ENCODE assay signal across 29 mouse cellular contexts in the genomic region with DNA sequence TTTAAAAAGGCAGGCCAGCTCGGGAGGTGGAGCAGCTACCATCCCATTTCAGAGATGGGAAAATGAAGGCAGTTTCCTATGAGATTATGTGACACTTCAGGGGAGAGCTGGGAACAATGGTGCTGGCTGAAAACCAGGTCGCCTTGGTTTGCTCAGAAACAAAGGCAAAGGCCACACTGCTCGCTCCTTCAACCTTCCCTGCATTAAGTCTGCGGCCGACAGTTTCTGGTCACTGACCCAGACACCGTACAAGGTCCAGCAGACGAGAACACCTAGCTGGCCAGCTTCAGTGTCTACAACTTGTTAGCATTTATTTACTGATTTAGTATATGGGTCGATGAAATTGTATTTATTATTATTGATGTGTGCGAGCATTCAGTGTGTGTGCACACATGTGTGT. TPM values are rescaled to one million over a fixed set of nuclear protein-coding genes. Genes with fewer than 3 reads are reported as not detected.
A peak's percentile ranks its signal among the peaks of the same experiment; 100 is the strongest.
DNase-seq lines count a peak whose midpoint lies in the region; ATAC-seq and TF ChIP-seq lines count a peak whose summit lies in the region.
"Had no signal": no experiment of that assay in that cellular context is flagged by ENCODE, and none has a peak within 500 bp of the region (broad histone marks: within the 10 kb centered on the region; RNA-seq: fewer than 3 reads in every experiment).

No protein-coding gene starts in this region.

- no peak for ATAC-seq in intestine, embryonic 14.5 days (replicated peaks; ENCODE audit: low FRiP score, low TSS enrichment, low read depth)
- no peak for ATAC-seq in stomach, embryonic 14.5 days (ENCODE audit: insufficient number of reproducible peaks, insufficient read depth, low FRiP score, low read depth)
- no peak for ATAC-seq in CD4-positive, CD25-positive, alpha-beta regulatory T cell, adult 4 months
- ATAC-seq: inflammation-experienced regulatory T-cells, adult 6 months; Patski had no signal

- peak overlapping the region; percentile 80 for H3K27ac ChIP-seq in heart, embryonic 10.5 days
- no peak overlapping the region for H3K27ac ChIP-seq in heart, adult 2 months
- H3K27ac ChIP-seq in intestine, embryonic 14.5 days (ENCODE audit: low read depth), result peak overlapping the region; percentile 90
- H3K27ac ChIP-seq in stomach, embryonic 14.5 days (ENCODE audit: low read length), result peak overlapping the region; percentile 85
- H3K27ac ChIP-seq: forebrain, embryonic 12.5 days; hindbrain, embryonic 13.5 days; layer of hippocampus, adult 2 months; limb, embryonic 12.5 days had no signal

- H3K27me3 ChIP-seq in heart, embryonic 10.5 days (ENCODE audit: insufficient read depth, poor library complexity, severe bottlenecking), result no peaks in the 10 kb centered on the region
- no peaks in the 10 kb centered on the region for H3K27me3 ChIP-seq in heart, adult 2 months (ENCODE audit: control insufficient read depth, insufficient read depth, low read length)
- no peaks in the 10 kb centered on the region for H3K27me3 ChIP-seq in intestine, embryonic 14.5 days (replicated peaks; ENCODE audit: control insufficient read depth, insufficient read depth, low read length)
- H3K27me3 ChIP-seq in stomach, embryonic 14.5 days (ENCODE audit: control insufficient read depth, insufficient read depth, low read length), result no peaks in the 10 kb centered on the region
- H3K27me3 ChIP-seq: forebrain, embryonic 12.5 days; hindbrain, embryonic 13.5 days; limb, embryonic 12.5 days; lung, embryonic 15.5 days; megakaryocyte, embryonic 14.5 days; Patski had no signal

- H3K9me3 ChIP-seq in heart, embryonic 10.5 days, result no peaks in the 10 kb centered on the region
- no peaks in the 10 kb centered on the region for H3K9me3 ChIP-seq in intestine, embryonic 14.5 days (ENCODE audit: control insufficient read depth, low read length)
- no peaks in the 10 kb centered on the region for H3K9me3 ChIP-seq in stomach, embryonic 14.5 days (ENCODE audit: control insufficient read depth, low read depth, low read length)
- H3K9me3 ChIP-seq: forebrain, embryonic 12.5 days; G1E; hindbrain, embryonic 13.5 days; limb, embryonic 12.5 days; lung, embryonic 15.5 days; megakaryocyte, embryonic 14.5 days had no signal

- no peak for TF ChIP-seq POLR2A in heart, adult 2 months (IDR thresholded peaks at IDR 0.05; ENCODE audit: insufficient read depth, low read depth, low read length)

- no peak for DNase-seq in heart, embryonic 10.5 days (ENCODE audit: low spot score)
- DNase-seq in heart, adult 2 months, result no peak
- DNase-seq in kidney, adult 8-10 months, result peak; percentile 34 to 40
- DNase-seq in kidney, postnatal 4 days, result no peak
- no peak for DNase-seq in intestine, embryonic 14.5 days (ENCODE audit: low spot score)
- no peak for DNase-seq in thymus, postnatal 4 days
- DNase-seq: adrenal gland, adult 2 months; cerebellum, adult 11 months; cerebellum, adult 9-11 months; gastrocnemius, postnatal 36 days; lung, postnatal 36 days; midbrain, embryonic 14.5 days; right cerebral cortex, postnatal 14 days; thymus, postnatal 25 days had no signal

- H3K36me3 ChIP-seq in heart, embryonic 10.5 days, result no peaks in the 10 kb centered on the region
- H3K36me3 ChIP-seq in heart, adult 2 months (ENCODE audit: control insufficient read depth, insufficient read depth, low read length), result no peaks in the 10 kb centered on the region
- H3K36me3 ChIP-seq in intestine, embryonic 14.5 days (ENCODE audit: control insufficient read depth, insufficient read depth, low read length), result no peaks in the 10 kb centered on the region; the same call in 1 of the 2 replicates
- no peaks in the 10 kb centered on the region; the same call in 1 of the 2 replicates for H3K36me3 ChIP-seq in stomach, embryonic 14.5 days (ENCODE audit: control insufficient read depth, insufficient read depth, low read length)
- H3K36me3 ChIP-seq: G1E; lung, embryonic 15.5 days had no signal

- H3K4me1 ChIP-seq in heart, embryonic 10.5 days, result peaks cover 63% of the 10 kb centered on the region
- H3K4me1 ChIP-seq in heart, adult 2 months (ENCODE audit: control insufficient read depth, insufficient read depth, low read length), result no peaks in the 10 kb centered on the region
- peaks cover 10% of the 10 kb centered on the region; the same call in 1 of the 2 replicates for H3K4me1 ChIP-seq in intestine, embryonic 14.5 days (replicated peaks; ENCODE audit: control insufficient read depth, insufficient read depth, low read length)
- H3K4me1 ChIP-seq in stomach, embryonic 14.5 days (ENCODE audit: control insufficient read depth, insufficient read depth, low read length), result peaks cover 13% of the 10 kb centered on the region; the same call in 1 of the 2 replicates
- H3K4me1 ChIP-seq: megakaryocyte, embryonic 14.5 days had no signal

- H3K4me2 ChIP-seq in intestine, embryonic 14.5 days (ENCODE audit: low read length), result no peak overlapping the region
- H3K4me2 ChIP-seq in stomach, embryonic 14.5 days (replicated peaks; ENCODE audit: low read depth, low read length), result no peak overlapping the region
- H3K4me2 ChIP-seq: forebrain, embryonic 12.5 days; hindbrain, embryonic 13.5 days; limb, embryonic 12.5 days; liver, embryonic 11.5 days; lung, embryonic 15.5 days had no signal

- no peak overlapping the region for H3K9ac ChIP-seq in heart, adult 2 months (ENCODE audit: low read depth, low read length)
- no peak overlapping the region for H3K9ac ChIP-seq in intestine, embryonic 14.5 days (ENCODE audit: low read length)
- no peak overlapping the region for H3K9ac ChIP-seq in stomach, embryonic 14.5 days (replicated peaks; ENCODE audit: low read depth, low read length)
- H3K9ac ChIP-seq: forebrain, embryonic 12.5 days; hindbrain, embryonic 13.5 days; limb, embryonic 12.5 days; lung, embryonic 15.5 days had no signal

- TF ChIP-seq CTCF in heart, adult 2 months (IDR thresholded peaks at IDR 0.05), result no peak

- 87% methylated on average over 9 of the region's 9 CpGs for WGBS in heart, embryonic 10.5 days
- WGBS in heart, adult 2 months, result 85% methylated on average over 9 of the region's 9 CpGs
- 87% methylated on average over 9 of the region's 9 CpGs for WGBS in intestine, embryonic 14.5 days
- WGBS in stomach, embryonic 14.5 days, result 85% methylated on average over 9 of the region's 9 CpGs

- TF ChIP-seq EP300 in heart, adult 2 months (IDR thresholded peaks at IDR 0.05; ENCODE audit: insufficient read depth, low read depth, low read length), result no peak

- no peak overlapping the region for H3K4me3 ChIP-seq in heart, embryonic 10.5 days
- no peak overlapping the region for H3K4me3 ChIP-seq in heart, adult 2 months
- H3K4me3 ChIP-seq in intestine, embryonic 14.5 days (ENCODE audit: low read depth, low read length), result no peak overlapping the region
- H3K4me3 ChIP-seq in stomach, embryonic 14.5 days (ENCODE audit: low read depth, low read length), result no peak overlapping the region
- H3K4me3 ChIP-seq: forebrain, embryonic 12.5 days; hindbrain, embryonic 13.5 days; layer of hippocampus, adult 2 months; limb, embryonic 12.5 days; lung, embryonic 15.5 days; megakaryocyte, embryonic 14.5 days had no signal

- intact Hi-C loops in heart, adult 2 months (cut with DNase I), result no loop called here

- no peaks in the 10 kb centered on the region for H3K79me2 ChIP-seq in heart, adult 2 months (replicated peaks; ENCODE audit: control insufficient read depth, insufficient read depth, low read length)

RNA-seq across cellular contexts. Expression of a gene that starts 30.5 kb away (rescaled TPM):
- 0.07 and 0.18 TPM in 2 replicates for polyA plus RNA-seq in heart, embryonic 10.5 days (2016; fragmentation: Nextera tagmentation; extraction: Ambion mirVana)
- not detected for total RNA-seq in heart, adult 2 months (2021)
- not detected in 2 replicates for polyA plus RNA-seq in heart, adult 2 months (2012; rRNA removed)
- polyA plus RNA-seq in intestine, embryonic 14.5 days (2014; fragmentation: Nextera tagmentation; extraction: Ambion mirVana), result 0.09 and 0.38 TPM in 2 replicates
- polyA plus RNA-seq in stomach, embryonic 14.5 days (2014; fragmentation: Nextera tagmentation; extraction: Ambion mirVana), result 0.18 and 0.35 TPM in 2 replicates
- under 1 TPM; 0.65 to 0.79 TPM for polyA plus RNA-seq in CD4-positive, CD25-positive, alpha-beta regulatory T cell, adult 4 months (2017; shearing (Covaris generic))
- total RNA-seq: adrenal gland, adult 2 months; adrenal gland, postnatal 4 days; gastrocnemius, postnatal 36 days; heart, postnatal 25 days had no signal
- polyA plus RNA-seq: adrenal gland, adult 2 months; G1E; liver, embryonic 11.5 days had no signal

RNA-seq across cellular contexts. Expression of a gene that starts 38.5 kb away (rescaled TPM):
- 7.8 and 15.7 TPM in 2 replicates for polyA plus RNA-seq in heart, embryonic 10.5 days (2016; fragmentation: Nextera tagmentation; extraction: Ambion mirVana)
- under 1 TPM; 0.11 to 0.18 TPM for total RNA-seq in heart, adult 2 months (2021)
- 0.18 and 0.20 TPM in 2 replicates for polyA plus RNA-seq in heart, adult 2 months (2012; rRNA removed)
- polyA plus RNA-seq in intestine, embryonic 14.5 days (2014; fragmentation: Nextera tagmentation; extraction: Ambion mirVana), result 3.5 and 4.5 TPM in 2 replicates
- 4.0 and 5.1 TPM in 2 replicates for polyA plus RNA-seq in stomach, embryonic 14.5 days (2014; fragmentation: Nextera tagmentation; extraction: Ambion mirVana)
- polyA plus RNA-seq in CD4-positive, CD25-positive, alpha-beta regulatory T cell, adult 4 months (2017; shearing (Covaris generic)), result under 1 TPM in 1 of 2 experiments, not detected in 1; 0.27 TPM
- total RNA-seq: adrenal gland, adult 2 months; common myeloid progenitor, adult 5-6 weeks; G1E had no signal
- polyA plus RNA-seq: G1E, Patski had no signal

Comparison
In these comparisons a context has a peak if more than half of its experiments do, and no peak if none do; other contexts are left out.
1. DNase-seq: peak in kidney, adult 8-10 months (2 of 2); none in heart, embryonic 10.5 days (single experiment), heart, adult 2 months (0 of 2), kidney, postnatal 4 days (0 of 2), intestine, embryonic 14.5 days (single experiment) and thymus, postnatal 4 days (single experiment).